Mouse (Mus musculus): Measurements from ENCODE around the gene Farp1. TPM values are rescaled to one million over a fixed set of nuclear protein-coding genes. Genes with fewer than 3 reads are reported as not detected.
"Not testable (repeated sequence)": the region's sequence is repeated elsewhere in the genome, so short reads cannot be mapped to it uniquely, and the experiment has no call there.

Gene Farp1
- polyA plus RNA-seq, 1 experiment from 2014 or later = 42.8 TPM

- H3K27me3 ChIP-seq (ENCODE audit: control insufficient read depth, insufficient read depth, low read length) = no peaks in the 10 kb centered on the region
- peak overlapping the region; percentile 55 for H3K27ac ChIP-seq (replicated peaks; ENCODE audit: low read depth, low read length)
- no peak overlapping the region for H3K4me2 ChIP-seq (ENCODE audit: low read length)
- no peak for DNase-seq
- H3K4me1 ChIP-seq (ENCODE audit: control insufficient read depth, insufficient read depth, low read length) = peaks cover 10% of the 10 kb centered on the region
- H3K9ac ChIP-seq (replicated peaks; ENCODE audit: low read length) = no peak overlapping the region
- 0 out of 2 replicates have a peak, but pooled peaks have one; percentile 14 for ATAC-seq (ENCODE audit: low FRiP score, low TSS enrichment)
- WGBS = 21% methylated on average over 20 of the region's 20 CpGs
- no peak overlapping the region for H3K4me3 ChIP-seq (replicated peaks; ENCODE audit: low read depth, low read length)
- H3K9me3 ChIP-seq (ENCODE audit: control insufficient read depth, low read length) = no peaks in the 10 kb centered on the region
- no peaks in the 10 kb centered on the region for H3K36me3 ChIP-seq (ENCODE audit: control insufficient read depth, insufficient read depth, low read length)
Observed at GRCm38 (mm10) chr14:121128858-121129800, 94.1 kb downstream of the Farp1 start.

GRCm38 (mm10) chr14:121130351-121130750, 95.4 kb downstream of the Farp1 start:
- not testable (repeated sequence) for H3K9me3 ChIP-seq (ENCODE audit: control insufficient read depth, low read length); H3K9ac ChIP-seq (replicated peaks; ENCODE audit: low read length); H3K4me3 ChIP-seq (replicated peaks; ENCODE audit: low read depth, low read length); DNase-seq; H3K36me3 ChIP-seq (ENCODE audit: control insufficient read depth, insufficient read depth, low read length); H3K4me2 ChIP-seq (ENCODE audit: low read length); H3K27ac ChIP-seq (replicated peaks; ENCODE audit: low read depth, low read length); H3K27me3 ChIP-seq (ENCODE audit: control insufficient read depth, insufficient read depth, low read length); ATAC-seq (ENCODE audit: low FRiP score, low TSS enrichment); H3K4me1 ChIP-seq (ENCODE audit: control insufficient read depth, insufficient read depth, low read length)
- WGBS = 82% methylated on average over 1 of the region's 1 CpGs

GRCm38 (mm10) chr14:121134414-121134813, 99.4 kb downstream of the Farp1 start:
- H3K36me3 ChIP-seq (ENCODE audit: control insufficient read depth, insufficient read depth, low read length) = no peaks in the 10 kb centered on the region
- ATAC-seq (ENCODE audit: low FRiP score, low TSS enrichment) = no peak
- no peak for DNase-seq
- no peak overlapping the region for H3K27ac ChIP-seq (replicated peaks; ENCODE audit: low read depth, low read length)
- H3K4me3 ChIP-seq (replicated peaks; ENCODE audit: low read depth, low read length) = no peak overlapping the region
- 57% methylated on average over 3 of the region's 3 CpGs for WGBS
- H3K9me3 ChIP-seq (ENCODE audit: control insufficient read depth, low read length) = no peaks in the 10 kb centered on the region
- no peak overlapping the region for H3K4me2 ChIP-seq (ENCODE audit: low read length)
- peaks cover 4% of the 10 kb centered on the region for H3K4me1 ChIP-seq (ENCODE audit: control insufficient read depth, insufficient read depth, low read length)
- H3K27me3 ChIP-seq (ENCODE audit: control insufficient read depth, insufficient read depth, low read length) = no peaks in the 10 kb centered on the region
- no peak overlapping the region for H3K9ac ChIP-seq (replicated peaks; ENCODE audit: low read length)

- no peak overlapping the region for H3K9ac ChIP-seq (replicated peaks; ENCODE audit: low read length)
- 81% methylated on average over 7 of the region's 7 CpGs for WGBS
- no peak overlapping the region for H3K27ac ChIP-seq (replicated peaks; ENCODE audit: low read depth, low read length)
- no peaks in the 10 kb centered on the region for H3K36me3 ChIP-seq (ENCODE audit: control insufficient read depth, insufficient read depth, low read length)
- H3K4me2 ChIP-seq (ENCODE audit: low read length) = no peak overlapping the region
- ATAC-seq (ENCODE audit: low FRiP score, low TSS enrichment) = no peak
- H3K4me3 ChIP-seq (replicated peaks; ENCODE audit: low read depth, low read length) = no peak overlapping the region
- H3K9me3 ChIP-seq (ENCODE audit: control insufficient read depth, low read length) = no peaks in the 10 kb centered on the region
- no peaks in the 10 kb centered on the region for H3K27me3 ChIP-seq (ENCODE audit: control insufficient read depth, insufficient read depth, low read length)
- DNase-seq = no peak
- peaks cover 3% of the 10 kb centered on the region; the same call in 1 of the 2 replicates for H3K4me1 ChIP-seq (ENCODE audit: control insufficient read depth, insufficient read depth, low read length)
Observed at GRCm38 (mm10) chr14:121143831-121144455, 108.9 kb downstream of the Farp1 start.

DNA sequence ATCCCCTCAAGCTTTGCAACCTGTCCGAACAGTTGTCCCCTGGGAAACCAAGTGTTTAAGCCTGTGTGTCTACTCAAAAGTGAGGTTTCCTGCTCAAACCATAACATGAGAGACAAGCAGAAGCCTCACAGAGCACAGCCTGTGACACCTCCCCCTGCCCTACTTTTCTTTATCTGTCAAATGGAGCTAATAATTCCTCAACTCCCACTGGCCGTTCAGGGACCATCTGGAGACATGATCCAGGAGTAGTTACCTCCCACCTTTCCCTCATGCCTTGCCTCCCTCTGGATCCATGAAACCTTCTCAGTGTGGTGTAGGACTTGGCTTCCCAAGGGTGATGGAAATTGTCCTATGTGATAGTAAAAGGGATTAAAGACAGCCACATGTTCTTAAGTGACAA, 109.5 kb downstream of the Farp1 start:
- Histone ChIP-seq H3K9ac (replicated peaks; ENCODE audit: low read length) (no peak overlapping the region), H3K36me3 (ENCODE audit: control insufficient read depth, insufficient read depth, low read length) (no peaks in the 10 kb centered on the region), H3K27ac (replicated peaks; ENCODE audit: low read depth, low read length) (no peak overlapping the region), H3K4me3 (replicated peaks; ENCODE audit: low read depth, low read length) (no peak overlapping the region), H3K4me1 (ENCODE audit: control insufficient read depth, insufficient read depth, low read length) (peaks cover 3% of the 10 kb centered on the region; the same call in 1 of the 2 replicates), H3K27me3 (ENCODE audit: control insufficient read depth, insufficient read depth, low read length) (no peaks in the 10 kb centered on the region), H3K9me3 (ENCODE audit: control insufficient read depth, low read length) (no peaks in the 10 kb centered on the region), H3K4me2 (ENCODE audit: low read length) (no peak overlapping the region)
- WGBS = 86% methylated on average over 2 of the region's 2 CpGs
- ATAC-seq (ENCODE audit: low FRiP score, low TSS enrichment) (no peak), DNase-seq (no peak)

- Histone ChIP-seq H3K27ac (replicated peaks; ENCODE audit: low read depth, low read length) (no peak overlapping the region), H3K36me3 (ENCODE audit: control insufficient read depth, insufficient read depth, low read length) (no peaks in the 10 kb centered on the region), H3K4me2 (ENCODE audit: low read length) (no peak overlapping the region), H3K4me3 (replicated peaks; ENCODE audit: low read depth, low read length) (no peak overlapping the region), H3K27me3 (ENCODE audit: control insufficient read depth, insufficient read depth, low read length) (no peaks in the 10 kb centered on the region), H3K4me1 (ENCODE audit: control insufficient read depth, insufficient read depth, low read length) (peaks cover 3% of the 10 kb centered on the region; the same call in 1 of the 2 replicates), H3K9me3 (ENCODE audit: control insufficient read depth, low read length) (no peaks in the 10 kb centered on the region), H3K9ac (replicated peaks; ENCODE audit: low read length) (no peak overlapping the region)
- DNase-seq = no peak
- 64% methylated on average over 3 of the region's 3 CpGs for WGBS
- ATAC-seq (ENCODE audit: low FRiP score, low TSS enrichment) = no peak
Observed at GRCm38 (mm10) chr14:121145291-121145690, 110.3 kb downstream of the Farp1 start.

- no peak overlapping the region for H3K4me3 ChIP-seq (replicated peaks; ENCODE audit: low read depth, low read length)
- no peak for ATAC-seq (ENCODE audit: low FRiP score, low TSS enrichment)
- 33% methylated on average over 9 of the region's 10 CpGs for whole genome bisulfite sequencing
Observed at GRCm38 (mm10) chr14:121145698-121146097, 110.7 kb downstream of the Farp1 start.

GRCm38 (mm10) chr14:121146213-121146612, 111.2 kb downstream of the Farp1 start:
- Histone ChIP-seq H3K4me2 (ENCODE audit: low read length) (no peak overlapping the region), H3K4me1 (ENCODE audit: control insufficient read depth, insufficient read depth, low read length) (peaks cover 5% of the 10 kb centered on the region; the same call in 1 of the 2 replicates), H3K36me3 (ENCODE audit: control insufficient read depth, insufficient read depth, low read length) (no peaks in the 10 kb centered on the region), H3K4me3 (replicated peaks; ENCODE audit: low read depth, low read length) (no peak overlapping the region), H3K9me3 (ENCODE audit: control insufficient read depth, low read length) (no peaks in the 10 kb centered on the region), H3K27ac (replicated peaks; ENCODE audit: low read depth, low read length) (no peak overlapping the region), H3K27me3 (ENCODE audit: control insufficient read depth, insufficient read depth, low read length) (no peaks in the 10 kb centered on the region), H3K9ac (replicated peaks; ENCODE audit: low read length) (no peak overlapping the region)
- DNase-seq = no peak
- no peak for ATAC-seq (ENCODE audit: low FRiP score, low TSS enrichment)
- 68% methylated on average over 7 of the region's 7 CpGs for WGBS

More at GRCm38 (mm10) chr14:121145698-121146097, 110.7 kb downstream of the Farp1 start:
- Histone ChIP-seq H3K27ac (replicated peaks; ENCODE audit: low read depth, low read length) (no peak overlapping the region), H3K4me1 (ENCODE audit: control insufficient read depth, insufficient read depth, low read length) (peaks cover 3% of the 10 kb centered on the region; the same call in 1 of the 2 replicates), H3K4me2 (ENCODE audit: low read length) (no peak overlapping the region), H3K9ac (replicated peaks; ENCODE audit: low read length) (no peak overlapping the region), H3K9me3 (ENCODE audit: control insufficient read depth, low read length) (no peaks in the 10 kb centered on the region), H3K27me3 (ENCODE audit: control insufficient read depth, insufficient read depth, low read length) (no peaks in the 10 kb centered on the region), H3K36me3 (ENCODE audit: control insufficient read depth, insufficient read depth, low read length) (no peaks in the 10 kb centered on the region)
- peak; percentile 45 for DNase-seq
